In the genomic region with DNA sequence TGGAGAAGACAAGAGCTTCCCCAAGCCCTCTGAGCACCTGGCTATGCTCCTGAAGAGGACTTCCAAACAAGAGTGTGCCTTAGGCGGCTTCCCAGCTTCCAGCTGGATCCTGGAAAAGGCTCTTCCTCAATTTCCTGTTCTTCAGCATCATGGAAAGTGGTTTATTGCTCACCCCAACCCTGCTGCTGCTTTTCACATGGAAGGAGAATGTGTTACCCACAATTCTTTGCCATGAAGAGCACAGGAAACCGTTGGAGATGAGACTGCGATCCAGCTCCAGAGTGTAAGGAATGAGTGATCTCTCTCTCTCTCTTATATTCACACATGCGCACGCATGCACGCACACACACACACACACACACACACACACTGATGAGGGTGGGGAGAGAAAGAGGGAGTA, we compare ENCODE assay signal across 12 mouse cellular contexts.
DNase-seq lines count a peak whose midpoint lies in the region; ATAC-seq and TF ChIP-seq lines count a peak whose summit lies in the region.
"Had no signal": no experiment of that assay in that cellular context is flagged by ENCODE, and none has a peak within 500 bp of the region (broad histone marks: within the 10 kb centered on the region; RNA-seq: fewer than 3 reads in every experiment).

No protein-coding gene starts in this region.

- intact Hi-C loops in heart, postnatal 14 days (cut with DNase I) = loop anchor here (5.0 kb wide), 3 partner anchors 62 to 233 kb away; no protein-coding TSS in a partner anchor

- no peaks in the 10 kb centered on the region for H3K27me3 ChIP-seq in kidney, embryonic 15.5 days
- H3K27me3 ChIP-seq in thymus, adult 2 months (ENCODE audit: control insufficient read depth, insufficient read depth, low read length) = no peaks in the 10 kb centered on the region
- H3K27me3 ChIP-seq: CH12.LX; liver, embryonic 13.5 days; neural tube, embryonic 12.5 days had no signal

- peak; percentile 20; the same call in 1 of the 2 replicates for ATAC-seq in kidney, embryonic 15.5 days (replicated peaks; ENCODE audit: low FRiP score)

- no peak overlapping the region for H3K4me2 ChIP-seq in kidney, embryonic 15.5 days
- H3K4me2 ChIP-seq: liver, embryonic 13.5 days; neural tube, embryonic 12.5 days had no signal

- DNase-seq in kidney, adult 11 months = no peak
- peak; percentile 26 to 31 for DNase-seq in heart, postnatal 14 days
- DNase-seq in lung, postnatal 36 days = peak; percentile 21
- DNase-seq in layer of hippocampus, postnatal 10 days (ENCODE audit: low spot score in 2 of 2) = no peak
- DNase-seq in thymus, adult 2 months = no peak
- DNase-seq in cerebellum, adult 9-11 months = no peak
- DNase-seq: liver, embryonic 13.5 days; thymus, postnatal 36 days had no signal

- no peak for TF ChIP-seq CTCF in embryonic fibroblast, embryonic 13.5 days (IDR thresholded peaks at IDR 0.05; ENCODE audit: borderline replicate concordance, insufficient read depth, low read length)
- no peak for TF ChIP-seq CTCF in thymus, adult 2 months (IDR thresholded peaks at IDR 0.05; ENCODE audit: borderline replicate concordance, control insufficient read depth, extremely low read depth, insufficient read depth, low read length, poor library complexity)

- H3K27ac ChIP-seq in kidney, embryonic 15.5 days = peak overlapping the region; percentile 86
- peak overlapping the region; percentile 97 for H3K27ac ChIP-seq in embryonic fibroblast, embryonic 13.5 days (ENCODE audit: insufficient read depth, low read length)
- no peak overlapping the region for H3K27ac ChIP-seq in thymus, adult 2 months (ENCODE audit: control insufficient read depth, insufficient read depth, low read length)
- H3K27ac ChIP-seq: neural tube, embryonic 12.5 days had no signal

- H3K4me3 ChIP-seq in kidney, embryonic 15.5 days (replicated peaks) = no peak overlapping the region
- H3K4me3 ChIP-seq in embryonic fibroblast, embryonic 13.5 days (ENCODE audit: insufficient read depth, low read length) = no peak overlapping the region
- no peak overlapping the region for H3K4me3 ChIP-seq in thymus, adult 2 months (ENCODE audit: control insufficient read depth, insufficient read depth, low read length)
- H3K4me3 ChIP-seq: liver, embryonic 13.5 days; neural tube, embryonic 12.5 days had no signal

- WGBS in kidney, embryonic 15.5 days = 56% methylated on average over 6 of the region's 6 CpGs
- 89% methylated on average over 6 of the region's 6 CpGs for WGBS in thymus, adult 2 months

- peak; percentile 49 for TF ChIP-seq POLR2A in embryonic fibroblast, embryonic 13.5 days (IDR thresholded peaks at IDR 0.05; ENCODE audit: low read depth, low read length)
- TF ChIP-seq POLR2A in thymus, adult 2 months (IDR thresholded peaks at IDR 0.05; ENCODE audit: control insufficient read depth, extremely low read depth, insufficient read depth, low read length, poor library complexity) = no peak

- H3K4me1 ChIP-seq in kidney, embryonic 15.5 days = peaks cover 17% of the 10 kb centered on the region
- H3K4me1 ChIP-seq in embryonic fibroblast, embryonic 13.5 days (ENCODE audit: control insufficient read depth, insufficient read depth, low read length) = peaks cover 20% of the 10 kb centered on the region
- H3K4me1 ChIP-seq in thymus, adult 2 months (replicated peaks; ENCODE audit: control insufficient read depth, insufficient read depth, low read length) = no peaks in the 10 kb centered on the region
- H3K4me1 ChIP-seq: liver, embryonic 13.5 days; neural tube, embryonic 12.5 days had no signal

- no peaks in the 10 kb centered on the region for H3K36me3 ChIP-seq in kidney, embryonic 15.5 days
- H3K36me3 ChIP-seq in thymus, adult 2 months (ENCODE audit: control insufficient read depth, insufficient read depth, low read length) = no peaks in the 10 kb centered on the region
- H3K36me3 ChIP-seq: liver, embryonic 13.5 days; neural tube, embryonic 12.5 days had no signal

- no peak overlapping the region for H3K9ac ChIP-seq in kidney, embryonic 15.5 days
- H3K9ac ChIP-seq: liver, embryonic 13.5 days; neural tube, embryonic 12.5 days had no signal

- no peaks in the 10 kb centered on the region for H3K9me3 ChIP-seq in kidney, embryonic 15.5 days (replicated peaks)
- H3K9me3 ChIP-seq: liver, embryonic 13.5 days; neural tube, embryonic 12.5 days had no signal

Comparison
In these comparisons a context has a peak if more than half of its experiments do, and no peak if none do; other contexts are left out.
1. DNase-seq: peak in heart, postnatal 14 days (2 of 2) and lung, postnatal 36 days (single experiment); none in kidney, adult 11 months (single experiment), layer of hippocampus, postnatal 10 days (0 of 2), thymus, adult 2 months (single experiment) and cerebellum, adult 9-11 months (single experiment).